Mouse (Mus musculus) frontal cortex, postnatal 36 days (tissue): ENCODE results near the gene Bean1.

Experiments
- DNase-seq, 2 experiments: peaks; one replicate each; pipeline ENCODE4 v3.0.0; 2022; ENCODE audit warnings: low spot score in 2 of 2

Gene Bean1

GRCm38 (mm10) chr8:104171050-104171620 is 893 bp downstream of the Bean1 start:
- DNase-seq = no peak

GRCm38 (mm10) chr8:104172420-104172819 is 2.2 kb downstream of the Bean1 start:
- no peak for DNase-seq

DNA sequence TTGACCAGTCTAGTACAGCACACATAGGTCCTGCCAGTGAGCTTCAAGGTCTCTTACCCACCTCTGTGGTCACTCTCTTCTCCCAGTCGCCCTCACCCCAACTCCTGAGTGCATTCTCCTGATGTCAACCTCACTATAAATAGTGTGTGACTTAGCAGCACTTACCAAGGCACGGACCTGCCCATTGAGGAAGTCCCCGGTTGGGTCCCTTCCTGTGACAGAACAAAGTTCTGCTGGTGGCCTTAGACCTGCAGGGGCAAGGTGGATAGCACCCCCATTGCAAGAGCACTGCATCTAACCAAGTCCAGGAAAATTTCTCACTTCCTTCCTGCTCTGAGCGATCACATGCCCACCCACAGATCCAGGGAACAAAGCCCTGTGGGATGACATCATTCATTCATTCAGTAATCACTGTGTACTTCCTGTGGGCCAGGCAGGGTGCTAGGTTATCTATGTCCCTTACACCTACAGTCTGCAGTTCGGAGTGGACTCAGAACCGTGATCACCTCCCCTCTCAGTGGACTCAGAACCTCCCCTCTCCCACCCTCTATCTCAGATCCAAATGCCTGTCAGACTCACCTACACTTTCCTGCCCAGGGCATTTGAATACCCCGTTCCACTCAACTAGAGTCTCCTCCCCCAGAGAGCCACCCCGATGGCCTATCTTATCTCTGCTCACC is 5.7 kb downstream of the Bean1 start:
- no peak for DNase-seq

GRCm38 (mm10) chr8:104177054-104177453 is 6.8 kb downstream of the Bean1 start:
- DNase-seq = peak; percentile 21 to 32

DNA sequence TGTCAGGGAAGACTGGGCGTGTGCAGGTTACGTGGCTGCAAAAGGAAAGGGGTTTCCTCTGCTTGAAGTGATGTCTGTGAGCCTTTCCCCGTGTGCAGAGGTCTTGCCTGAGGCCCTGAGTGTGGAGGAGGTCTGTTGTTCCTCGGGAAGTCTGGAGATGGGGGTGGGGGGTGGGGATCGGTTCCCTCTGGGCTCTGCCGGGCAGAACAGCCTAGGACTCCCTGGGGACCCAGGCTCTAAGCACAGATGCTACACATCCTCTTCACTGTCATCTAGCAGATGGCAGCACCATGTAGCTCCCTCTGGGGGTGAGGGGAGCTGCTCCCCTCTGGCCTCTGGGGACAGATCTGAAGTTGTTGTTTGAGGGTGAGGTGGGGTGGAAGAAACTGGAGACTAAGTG is 14.7 kb downstream of the Bean1 start:
- DNase-seq = no peak

- DNase-seq = no peak
Observed at GRCm38 (mm10) chr8:104186827-104187226, 16.6 kb downstream of the Bean1 start.

DNA sequence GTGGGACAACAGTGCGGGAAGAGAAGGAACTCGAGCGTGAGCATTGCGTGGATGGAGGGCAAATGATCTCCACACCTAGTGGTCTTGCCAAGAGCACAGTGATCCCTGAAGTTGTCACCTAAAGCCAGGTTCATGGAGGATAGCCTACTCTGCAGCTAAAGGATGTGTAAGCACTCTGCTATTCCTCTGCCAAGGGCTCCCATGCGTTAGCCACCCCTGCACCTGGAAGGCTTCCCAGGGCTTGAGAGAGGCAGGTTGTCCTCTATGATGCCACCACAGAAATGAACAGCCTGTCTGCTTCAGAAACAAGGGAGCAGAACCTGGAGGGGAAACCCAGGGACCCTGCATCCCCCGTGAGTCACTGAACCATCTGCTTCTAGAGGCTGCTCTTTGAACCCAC is 17.4 kb downstream of the Bean1 start:
- DNase-seq = no peak

DNA sequence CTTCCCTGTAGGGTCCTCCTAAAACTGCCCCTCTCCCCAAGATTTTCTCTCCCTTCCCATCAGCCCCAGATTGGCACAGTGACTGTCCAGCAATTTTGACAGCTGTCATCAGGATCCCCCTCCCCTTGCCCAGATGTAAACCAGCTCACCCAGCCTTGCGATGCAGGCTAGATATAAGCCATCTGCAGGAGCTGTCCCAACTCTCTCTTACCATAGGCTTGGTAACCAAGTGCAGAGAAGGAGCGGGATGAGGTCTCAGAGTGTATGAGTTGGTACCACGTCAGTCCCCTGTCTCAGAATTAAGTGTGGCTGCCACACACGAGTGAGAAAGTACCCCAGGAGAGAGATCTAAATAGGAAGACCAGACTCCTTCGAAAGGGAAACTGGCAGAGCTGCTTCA is 18.2 kb downstream of the Bean1 start:
- DNase-seq = no peak

DNA sequence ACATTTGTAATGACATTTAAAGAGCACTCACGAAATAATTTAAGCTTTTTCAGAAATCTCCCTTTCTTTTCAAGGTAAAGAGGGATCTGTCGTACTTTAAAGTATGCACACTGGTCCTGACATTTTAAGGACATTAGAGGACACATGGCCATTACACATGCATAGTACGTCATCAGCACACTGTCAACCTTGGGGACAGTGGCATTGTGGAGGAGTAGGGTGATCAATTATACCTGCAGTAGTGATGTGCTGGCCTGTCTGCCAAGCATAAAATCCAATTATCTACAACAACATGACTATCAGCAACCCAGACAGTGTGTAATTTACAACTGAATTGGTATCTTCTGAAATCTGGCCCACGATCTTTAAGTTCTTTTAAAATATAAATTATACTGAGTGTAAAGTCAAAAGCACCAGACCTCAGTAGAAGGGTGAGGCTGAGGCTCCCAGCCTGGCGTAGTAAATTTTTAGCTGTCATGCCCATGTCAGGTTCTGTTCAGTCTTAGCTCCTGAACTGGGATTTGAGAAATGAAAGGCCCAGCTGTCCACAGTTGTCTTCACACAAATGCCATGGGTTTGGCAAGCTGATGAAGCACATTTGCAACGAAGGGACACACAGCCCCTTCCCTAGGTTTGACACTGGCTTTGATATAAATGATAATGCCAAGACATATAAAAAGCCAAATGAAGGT is 20.7 kb downstream of the Bean1 start:
- no peak for DNase-seq

- no peak for DNase-seq
Observed at GRCm38 (mm10) chr8:104191496-104191895, 21.3 kb downstream of the Bean1 start.

DNA sequence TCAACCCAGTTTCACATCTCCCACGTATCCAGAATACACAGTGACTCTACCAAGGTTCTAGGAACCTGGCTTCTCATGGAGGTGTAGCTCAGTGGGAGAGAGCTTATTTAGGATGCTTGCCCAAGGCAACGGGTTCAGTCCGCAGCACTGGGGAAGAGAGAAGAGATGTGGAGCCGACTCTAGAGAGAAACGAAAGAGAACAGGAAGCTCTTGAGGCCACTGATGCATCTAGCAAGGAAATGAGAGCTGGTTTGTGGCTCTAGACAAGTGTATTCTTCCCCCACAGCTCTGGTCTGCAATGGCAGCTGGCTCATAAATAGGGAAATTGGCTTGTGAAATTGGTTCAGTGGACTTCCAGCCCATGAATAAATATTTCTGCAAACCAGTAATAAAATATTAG is 29.6 kb downstream of the Bean1 start:
- no peak for DNase-seq

DNA sequence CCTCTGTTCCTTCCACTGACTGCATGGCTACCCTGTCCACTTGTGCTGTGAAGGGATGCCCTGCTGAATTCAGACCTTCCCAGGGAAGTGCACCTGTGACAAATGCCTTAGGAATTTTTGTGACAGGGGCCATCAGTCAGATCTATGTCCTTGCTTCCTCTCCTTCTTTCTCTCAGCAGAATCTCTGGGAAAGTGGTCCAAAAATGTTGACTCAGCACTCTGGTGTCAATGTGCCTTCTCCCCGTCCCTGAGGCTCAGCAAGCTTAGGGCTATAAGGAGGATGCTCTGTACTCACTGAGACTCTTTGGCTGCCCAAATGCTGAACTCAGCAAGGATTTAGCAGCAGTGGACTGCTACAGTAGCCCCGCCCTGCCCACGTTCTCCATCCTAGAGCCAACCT is 31.4 kb downstream of the Bean1 start:
- no peak for DNase-seq

GRCm38 (mm10) chr8:104202320-104202719 is 32.1 kb downstream of the Bean1 start:
- no peak for DNase-seq

- no peak for DNase-seq
Observed at GRCm38 (mm10) chr8:104205292-104205691, 35.0 kb downstream of the Bean1 start.

DNA sequence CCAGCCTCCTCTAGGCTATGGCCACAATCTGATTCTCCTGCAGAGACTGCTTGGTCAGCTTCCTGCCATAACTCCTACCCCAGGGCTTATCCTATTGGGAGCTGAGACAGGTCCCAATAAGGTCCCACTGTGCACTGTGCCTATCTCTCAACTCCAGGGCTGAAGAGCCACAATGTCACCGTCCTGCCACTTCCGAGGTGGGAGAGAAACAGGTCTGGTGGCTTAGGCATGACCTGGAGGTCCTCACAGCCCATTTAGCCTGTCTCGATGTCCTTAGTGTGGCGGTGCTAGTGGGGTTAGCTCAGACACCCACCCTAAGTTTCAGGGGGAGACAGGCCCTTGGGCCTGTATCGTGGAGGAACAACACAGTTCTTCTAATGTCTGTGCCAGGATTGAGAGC is 47.4 kb downstream of the Bean1 start:
- DNase-seq = no peak

DNA sequence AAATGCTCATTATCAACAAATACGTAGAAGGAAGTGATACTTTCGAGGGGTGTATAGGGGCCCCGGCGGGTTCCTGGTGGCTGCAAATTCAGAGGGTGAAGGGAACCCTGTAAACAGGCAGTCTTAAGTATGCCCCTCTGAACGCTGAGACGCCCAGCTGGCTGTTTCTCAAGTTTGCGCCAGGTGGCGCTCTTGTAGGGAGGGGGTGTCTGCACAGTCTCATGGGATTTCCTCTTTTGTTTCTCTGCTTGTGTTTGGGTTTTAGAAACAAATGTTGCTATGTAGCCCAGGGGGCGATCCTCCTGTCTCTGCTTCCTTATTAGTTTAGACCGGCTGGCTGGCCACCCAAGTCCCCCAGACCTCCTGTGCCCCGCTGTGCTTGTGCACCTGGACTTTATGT is 48.8 kb downstream of the Bean1 start:
- peak; percentile 38 to 45 for DNase-seq

GRCm38 (mm10) chr8:104219806-104220205 is 49.6 kb downstream of the Bean1 start:
- peak; percentile 74 to 83 for DNase-seq

- DNase-seq = no peak
Observed at GRCm38 (mm10) chr8:104227048-104227447, 56.8 kb downstream of the Bean1 start.

GRCm38 (mm10) chr8:104230377-104230776 is 60.1 kb downstream of the Bean1 start:
- DNase-seq = no peak

DNA sequence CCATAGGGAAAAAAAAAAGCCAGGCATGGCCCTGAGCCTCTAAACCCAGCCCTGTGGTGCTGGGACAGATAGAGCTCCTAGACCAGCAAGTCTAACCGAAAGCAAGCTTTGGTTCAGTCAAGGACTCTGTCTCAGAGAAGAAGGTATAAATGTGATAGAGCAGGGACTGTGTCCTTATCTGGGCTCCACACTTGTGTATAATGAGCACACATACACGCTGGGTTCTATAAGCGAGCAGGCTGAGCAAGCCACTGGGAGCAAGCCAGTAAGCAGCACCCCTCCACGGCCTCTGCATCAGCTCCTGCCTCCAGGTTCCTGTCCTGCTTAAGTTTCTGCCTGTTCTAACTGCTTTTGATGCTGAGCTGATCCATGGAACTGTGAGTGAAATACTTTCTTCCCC is 61.8 kb downstream of the Bean1 start:
- DNase-seq = no peak

GRCm38 (mm10) chr8:104232919-104233318 is 62.7 kb downstream of the Bean1 start:
- DNase-seq = no peak

DNA sequence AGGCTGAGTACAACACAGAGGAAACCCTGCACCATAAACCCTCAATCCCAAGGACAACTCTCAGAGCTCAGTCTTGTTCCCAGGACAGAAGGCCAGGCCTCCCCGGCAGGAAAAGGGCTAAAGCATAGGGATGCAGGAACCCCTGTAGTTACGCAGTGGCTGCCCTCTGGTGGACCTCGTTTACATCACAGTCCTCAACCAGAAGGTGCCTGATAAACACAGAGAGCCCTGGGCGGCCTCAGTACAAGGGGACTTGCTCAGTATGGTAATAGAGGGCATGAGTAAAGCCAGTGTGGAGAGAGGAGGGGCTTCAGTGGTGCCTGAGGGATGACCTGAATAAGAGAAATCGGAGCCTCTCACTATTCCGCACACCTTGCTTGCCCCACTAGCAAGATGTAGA is 64.3 kb downstream of the Bean1 start:
- DNase-seq = no peak

- DNase-seq = no peak
Observed at GRCm38 (mm10) chr8:104239418-104239861, 69.2 kb downstream of the Bean1 start.
